Mouse (Mus musculus) liver, postnatal 0 days (tissue): ENCODE data around the gene Sptb.

Experiments
- CTCF ChIP-seq: sonication (generic); IDR thresholded peaks from 2 replicates; pipeline ENCODE4 v1.5.1; 2016; ENCODE audit warnings: antibody characterized with exemption, low read depth
- EP300 ChIP-seq: IDR thresholded peaks from 2 replicates; pipeline ENCODE4 v1.6.1; 2016; ENCODE audit warnings: antibody characterized with exemption, low read depth, mild to moderate bottlenecking

- peak; percentile 49 for TF ChIP-seq CTCF
- no peak for TF ChIP-seq EP300
Measured at GRCm38 (mm10) chr12:76585028-76585427, 125.3 kb downstream of the Sptb start.
